Mouse (Mus musculus) limb, embryonic 14.5 days (tissue): ENCODE measurements around the gene Olfr1046. TPM values are rescaled to one million over a fixed set of nuclear protein-coding genes. Genes with fewer than 3 reads are reported as not detected.
"Not testable (repeated sequence)": the region's sequence is repeated elsewhere in the genome, so short reads cannot be mapped to it uniquely, and the experiment has no call there.

Source experiments
- ATAC-seq: fragments of 200-750 bp; cut with Nextera tagmentation; 2 replicates; pipeline ENCODE4 v1.8.0; 2017; ENCODE audit warnings: low read depth, moderate number of reproducible peaks, moderate TSS enrichment; ENCODE audit not compliant: low FRiP score
- DNase-seq: peaks from one replicate; pipeline ENCODE4 v3.0.0-alpha.2; 2015; ENCODE audit warnings: low spot score
- H3K27ac ChIP-seq: fragments of 300-500 bp; sonication (generic); replicated peaks from 2 replicates; pipeline ENCODE4 v1.5.1; 2014; ENCODE audit warnings: low read depth, mild to moderate bottlenecking, low read length, moderate library complexity, mixed read lengths
- H3K27me3 ChIP-seq: fragments of 300-500 bp; sonication (generic); 2 replicates; pipeline ENCODE4 v1.6.1; 2014; ENCODE audit warnings: low read length, mixed read lengths; ENCODE audit not compliant: control insufficient read depth, insufficient read depth
- H3K36me3 ChIP-seq: fragments of 300-500 bp; sonication (generic); 2 replicates; pipeline ENCODE4 v1.6.1; 2014; ENCODE audit warnings: mild to moderate bottlenecking, low read length, moderate library complexity, mixed read lengths; ENCODE audit not compliant: control insufficient read depth, insufficient read depth
- H3K4me1 ChIP-seq: fragments of 300-500 bp; sonication (generic); 2 replicates; pipeline ENCODE4 v1.6.1; 2014; ENCODE audit warnings: antibody characterized with exemption, low read length, mixed read lengths; ENCODE audit not compliant: control insufficient read depth, insufficient read depth
- H3K4me2 ChIP-seq: fragments of 300-500 bp; sonication (generic); replicated peaks from 2 replicates; pipeline ENCODE4 v1.6.1; 2014; ENCODE audit warnings: low read depth, mild to moderate bottlenecking, low read length, moderate library complexity; ENCODE audit not compliant: severe bottlenecking
- H3K4me3 ChIP-seq: fragments of 300-500 bp; sonication (generic); replicated peaks from 2 replicates; pipeline ENCODE4 v1.5.1; 2014; ENCODE audit warnings: low read length
- H3K9ac ChIP-seq: fragments of 300-500 bp; sonication (generic); 2 replicates; pipeline ENCODE4 v1.6.1; 2014; ENCODE audit warnings: mild to moderate bottlenecking, low read depth, low read length, moderate library complexity; ENCODE audit not compliant: severe bottlenecking
- H3K9me3 ChIP-seq: fragments of 300-500 bp; sonication (generic); 2 replicates; pipeline ENCODE4 v1.6.1; 2016; ENCODE audit warnings: low read length; ENCODE audit not compliant: control insufficient read depth
- POLR2A ChIP-seq: fragments of 200-500 bp; IDR thresholded peaks from 2 replicates; pipeline ENCODE4 v1.8.0; 2012; ENCODE audit warnings: inconsistent platforms, mild to moderate bottlenecking, moderate library complexity, borderline replicate concordance; ENCODE audit not compliant: insufficient read depth, insufficient read length; ENCODE audit errors: extremely low read depth
- WGBS: fragments of 180-500 bp; shearing (Covaris S2); extraction: QIAGEN DNeasy Blood & Tissue Kit; methylation state at CpG from one replicate; pipeline ENCODE4 v1.1.7; 2014; 5-methylcytosine and 5-hydroxymethylcytosine counted together
- polyA plus RNA-seq, 2 experiments: library from polyadenylated mRNA; depleted of rRNA in 1 of 2; stranded (reverse) in 1 of 2; unstranded in 1 of 2; fragments of >200 nt; fragmentation: Nextera tagmentation in 1 of 2; extraction: Ambion mirVana in 1 of 2; gene quantifications; 2 replicates each; pipeline versions ENCODE4 v1.2.1 to v1.2.3; 2012 to 2014

Gene Olfr1046
- polyA plus RNA-seq (2012; rRNA removed) (not detected in 2 replicates), polyA plus RNA-seq (2014; fragmentation: Nextera tagmentation; extraction: Ambion mirVana) (not detected in 2 replicates)

GRCm38 (mm10) chr2:86219214-86219613, at the start of gene Olfr1046:
Gene Olfr1046, minus strand, starts transcription at chr2:86219314.
- Histone ChIP-seq H3K36me3 (no peaks in the 10 kb centered on the region), H3K9ac (no peak within 1 kb of the TSS), H3K27me3 (no peaks in the 10 kb centered on the region), H3K4me1 (no peaks in the 10 kb centered on the region), H3K4me3 (no peak within 1 kb of the TSS), H3K4me2 (no peak within 1 kb of the TSS), H3K9me3 (no peaks in the 10 kb centered on the region), H3K27ac (no peak within 1 kb of the TSS)
- WGBS = 70% methylated on average over 2 of the region's 2 CpGs
- DNase-seq (no peak), ATAC-seq (no peak)
- TF ChIP-seq POLR2A = no peak

GRCm38 (mm10) chr2:86258228-86258627, 39.1 kb upstream of the Olfr1046 start, which contains the start of gene Olfr1049:
Gene Olfr1049, minus strand, starts transcription at chr2:86258328.
- not testable (repeated sequence) for H3K9ac ChIP-seq, ATAC-seq, H3K36me3 ChIP-seq, H3K4me3 ChIP-seq, H3K9me3 ChIP-seq, H3K27me3 ChIP-seq, H3K27ac ChIP-seq, H3K4me1 ChIP-seq, DNase-seq, H3K4me2 ChIP-seq

- H3K9me3 ChIP-seq = no peaks in the 10 kb centered on the region
- H3K36me3 ChIP-seq = no peaks in the 10 kb centered on the region
- no peak within 1 kb of the TSS for H3K4me2 ChIP-seq
- H3K4me3 ChIP-seq = no peak within 1 kb of the TSS
- ATAC-seq (no peak), DNase-seq (no peak)
- no peaks in the 10 kb centered on the region for H3K27me3 ChIP-seq
- TF ChIP-seq POLR2A = no peak
- no peak within 1 kb of the TSS for H3K9ac ChIP-seq
- H3K27ac ChIP-seq = no peak within 1 kb of the TSS
- H3K4me1 ChIP-seq = no peaks in the 10 kb centered on the region
These were observed 21.1 kb upstream of the Olfr1046 start, which contains the start of gene Olfr1048 for GRCm38 (mm10) chr2:86240189-86240588. Gene Olfr1048, minus strand, starts transcription at chr2:86240289.

GRCm38 (mm10) chr2:86231301-86231700, 12.2 kb upstream of the Olfr1046 start, which contains the start of gene Olfr1047:
Gene Olfr1047, minus strand, starts transcription at chr2:86231401.
- Histone ChIP-seq H3K4me3 (no peak within 1 kb of the TSS), H3K9me3 (no peaks in the 10 kb centered on the region), H3K36me3 (no peaks in the 10 kb centered on the region), H3K4me1 (no peaks in the 10 kb centered on the region), H3K4me2 (no peak within 1 kb of the TSS), H3K9ac (no peak within 1 kb of the TSS), H3K27ac (no peak within 1 kb of the TSS), H3K27me3 (no peaks in the 10 kb centered on the region)
- ATAC-seq (no peak), DNase-seq (no peak)
- WGBS = 89% methylated on average over 1 of the region's 1 CpGs
- no peak for TF ChIP-seq POLR2A

- DNase-seq (no peak), ATAC-seq (no peak)
- H3K4me3 ChIP-seq = no peak within 1 kb of the TSS
- H3K4me1 ChIP-seq = no peaks in the 10 kb centered on the region
- H3K36me3 ChIP-seq = no peaks in the 10 kb centered on the region
- no peaks in the 10 kb centered on the region for H3K9me3 ChIP-seq
- no peaks in the 10 kb centered on the region for H3K27me3 ChIP-seq
- H3K9ac ChIP-seq = no peak within 1 kb of the TSS
- H3K27ac ChIP-seq = no peak within 1 kb of the TSS
- no peak for TF ChIP-seq POLR2A
- no peak within 1 kb of the TSS for H3K4me2 ChIP-seq
These were observed 16.2 kb downstream of the Olfr1046 start, which contains the start of gene Olfr1045 for GRCm38 (mm10) chr2:86202909-86203308. Gene Olfr1045, minus strand, starts transcription at chr2:86203009.

- Histone ChIP-seq H3K9ac (no peak overlapping the region), H3K4me3 (no peak overlapping the region), H3K9me3 (no peaks in the 10 kb centered on the region), H3K27ac (no peak overlapping the region), H3K4me2 (no peak overlapping the region), H3K27me3 (no peaks in the 10 kb centered on the region), H3K36me3 (no peaks in the 10 kb centered on the region), H3K4me1 (no peaks in the 10 kb centered on the region)
- WGBS = 26% methylated on average over 1 of the region's 1 CpGs
- no peak for TF ChIP-seq POLR2A
- ATAC-seq = no peak
- DNase-seq = no peak
These were observed 23.3 kb downstream of the Olfr1046 start for GRCm38 (mm10) chr2:86195863-86196262.
